Mouse (Mus musculus) neural tube, embryonic 14.5 days (tissue): ENCODE results near the gene Gm16181. TPM values are rescaled to one million over a fixed set of nuclear protein-coding genes. Genes with fewer than 3 reads are reported as not detected.

Source experiments
- ATAC-seq: fragments of 200-750 bp; cut with Nextera tagmentation; 2 replicates; pipeline ENCODE4 v1.8.0; 2017; ENCODE audit warnings: low read depth, mild to moderate bottlenecking, moderate TSS enrichment, moderate library complexity
- H3K27ac ChIP-seq: fragments of 300-500 bp; sonication (generic); 2 replicates; pipeline ENCODE4 v1.5.1; 2014; ENCODE audit warnings: low read depth, mild to moderate bottlenecking, control low read depth, low read length, moderate library complexity, mixed read lengths
- H3K27me3 ChIP-seq: fragments of 300-500 bp; sonication (generic); 2 replicates; pipeline ENCODE4 v1.6.1; 2014; ENCODE audit warnings: low read length; ENCODE audit not compliant: control insufficient read depth, insufficient read depth
- H3K36me3 ChIP-seq: fragments of 300-500 bp; sonication (generic); 2 replicates; pipeline ENCODE4 v1.6.1; 2014; ENCODE audit warnings: low read length, mixed read lengths; ENCODE audit not compliant: control insufficient read depth, insufficient read depth
- H3K4me1 ChIP-seq: fragments of 300-500 bp; sonication (generic); 2 replicates; pipeline ENCODE4 v1.6.1; 2014; ENCODE audit warnings: low read length; ENCODE audit not compliant: control insufficient read depth, insufficient read depth
- H3K4me2 ChIP-seq: fragments of 300-500 bp; sonication (generic); 2 replicates; pipeline ENCODE4 v1.6.1; 2014; ENCODE audit warnings: mild to moderate bottlenecking, low read depth, low read length, control low read depth
- H3K4me3 ChIP-seq: fragments of 300-500 bp; sonication (generic); 2 replicates; pipeline ENCODE4 v1.5.1; 2014; ENCODE audit warnings: low read depth, low read length, control low read depth, mixed read lengths
- H3K9ac ChIP-seq: fragments of 300-500 bp; sonication (generic); replicated peaks from 2 replicates; pipeline ENCODE4 v1.6.1; 2014; ENCODE audit warnings: low read depth, mild to moderate bottlenecking, control low read depth, low read length, mixed read lengths
- H3K9me3 ChIP-seq: fragments of 300-500 bp; sonication (generic); 2 replicates; pipeline ENCODE4 v1.6.1; 2016; ENCODE audit warnings: low read length; ENCODE audit not compliant: control insufficient read depth
- WGBS: fragments of 180-500 bp; shearing (Covaris S2); extraction: QIAGEN DNeasy Blood & Tissue Kit; methylation state at CpG from one replicate; pipeline ENCODE4 v1.1.7; 2014; 5-methylcytosine and 5-hydroxymethylcytosine counted together
- polyA plus RNA-seq: library from polyadenylated mRNA; unstranded; fragments of >200 nt; fragmentation: Nextera tagmentation; extraction: Ambion mirVana; gene quantifications from 2 replicates; pipeline ENCODE4 v1.2.1, GENCODE M21; 2014

Gene Gm16181
- polyA plus RNA-seq, 1 experiment from 2014 or later: 0.44 TPM

- 75% methylated on average over 3 of the region's 3 CpGs for WGBS
- H3K4me1 ChIP-seq: no peaks in the 10 kb centered on the region
- peaks cover 38% of the 10 kb centered on the region for H3K36me3 ChIP-seq
- no peak overlapping the region for H3K27ac ChIP-seq
- ATAC-seq: no peak
- no peaks in the 10 kb centered on the region for H3K27me3 ChIP-seq
- no peak overlapping the region for H3K9ac ChIP-seq
- H3K4me2 ChIP-seq: no peak overlapping the region
- no peak overlapping the region for H3K4me3 ChIP-seq
- no peaks in the 10 kb centered on the region for H3K9me3 ChIP-seq
These were observed 34.7 kb downstream of the Gm16181 start for GRCm38 (mm10) chr17:35255301-35255700.

GRCm38 (mm10) chr17:35255704-35256103, 35.1 kb downstream of the Gm16181 start:
- no peak overlapping the region for H3K27ac ChIP-seq
- H3K36me3 ChIP-seq: peaks cover 34% of the 10 kb centered on the region
- no peaks in the 10 kb centered on the region for H3K9me3 ChIP-seq
- ATAC-seq: no peak
- H3K4me1 ChIP-seq: no peaks in the 10 kb centered on the region
- H3K4me3 ChIP-seq: no peak overlapping the region
- H3K27me3 ChIP-seq: no peaks in the 10 kb centered on the region
- no peak overlapping the region for H3K4me2 ChIP-seq
- no peak overlapping the region for H3K9ac ChIP-seq
- 60% methylated on average over 4 of the region's 4 CpGs for WGBS

- Histone ChIP-seq H3K27me3 (no peaks in the 10 kb centered on the region), H3K36me3 (peaks cover 19% of the 10 kb centered on the region), H3K4me3 (no peak overlapping the region), H3K4me1 (no peaks in the 10 kb centered on the region), H3K27ac (no peak overlapping the region), H3K4me2 (no peak overlapping the region), H3K9me3 (no peaks in the 10 kb centered on the region), H3K9ac (no peak overlapping the region)
- ATAC-seq: no peak
- 86% methylated on average over 1 of the region's 1 CpGs for WGBS
These were observed 36.7 kb downstream of the Gm16181 start for GRCm38 (mm10) chr17:35257378-35257777.

GRCm38 (mm10) chr17:35257824-35258491, 37.3 kb downstream of the Gm16181 start:
- Histone ChIP-seq H3K36me3 (peaks cover 13% of the 10 kb centered on the region), H3K27ac (no peak overlapping the region), H3K4me1 (no peaks in the 10 kb centered on the region), H3K4me2 (peak overlapping the region; percentile 39; the same call in 1 of the 2 replicates), H3K9me3 (no peaks in the 10 kb centered on the region), H3K9ac (no peak overlapping the region), H3K4me3 (no peak overlapping the region), H3K27me3 (no peaks in the 10 kb centered on the region)
- ATAC-seq: no peak
- 8% methylated on average over 17 of the region's 17 CpGs for WGBS

- WGBS: 64% methylated on average over 13 of the region's 14 CpGs
- no peak for ATAC-seq
- H3K4me1 ChIP-seq: no peaks in the 10 kb centered on the region
- no peaks in the 10 kb centered on the region for H3K27me3 ChIP-seq
- H3K27ac ChIP-seq: no peak overlapping the region
- peaks cover 5% of the 10 kb centered on the region for H3K36me3 ChIP-seq
- H3K9me3 ChIP-seq: no peaks in the 10 kb centered on the region
- H3K4me2 ChIP-seq: no peak overlapping the region
- no peak overlapping the region for H3K9ac ChIP-seq
- H3K4me3 ChIP-seq: no peak overlapping the region
These were observed 38.2 kb downstream of the Gm16181 start for GRCm38 (mm10) chr17:35258492-35259478.

- no peaks in the 10 kb centered on the region for H3K9me3 ChIP-seq
- H3K9ac ChIP-seq: no peak overlapping the region
- H3K4me2 ChIP-seq: no peak overlapping the region
- H3K36me3 ChIP-seq: no peaks in the 10 kb centered on the region
- no peak overlapping the region for H3K27ac ChIP-seq
- H3K27me3 ChIP-seq: no peaks in the 10 kb centered on the region
- no peak overlapping the region for H3K4me3 ChIP-seq
- no peaks in the 10 kb centered on the region for H3K4me1 ChIP-seq
- ATAC-seq: no peak
- WGBS: 77% methylated on average over 4 of the region's 4 CpGs
These were observed 39.0 kb downstream of the Gm16181 start for GRCm38 (mm10) chr17:35259621-35260020.

GRCm38 (mm10) chr17:35261651-35262050, 41.0 kb downstream of the Gm16181 start:
- Histone ChIP-seq H3K27me3 (no peaks in the 10 kb centered on the region), H3K9ac (no peak overlapping the region), H3K36me3 (no peaks in the 10 kb centered on the region), H3K4me1 (no peaks in the 10 kb centered on the region), H3K9me3 (no peaks in the 10 kb centered on the region), H3K4me3 (no peak overlapping the region), H3K4me2 (no peak overlapping the region), H3K27ac (no peak overlapping the region)
- ATAC-seq: no peak
- 80% methylated on average over 13 of the region's 13 CpGs for WGBS

- peak; percentile 95 for ATAC-seq
- H3K27me3 ChIP-seq: no peaks in the 10 kb centered on the region
- WGBS: 3% methylated on average over 61 of the region's 73 CpGs
- peak within 1 kb of the TSS; percentile 76 for H3K4me2 ChIP-seq
- no peaks in the 10 kb centered on the region for H3K36me3 ChIP-seq
- peak within 1 kb of the TSS; percentile 59 for H3K4me3 ChIP-seq
- peak within 1 kb of the TSS; percentile 71 for H3K9ac ChIP-seq
- H3K9me3 ChIP-seq: no peaks in the 10 kb centered on the region
- H3K27ac ChIP-seq: no peak within 1 kb of the TSS
- H3K4me1 ChIP-seq: no peaks in the 10 kb centered on the region
These were observed 42.3 kb downstream of the Gm16181 start, which contains the start of gene H2-D1 for GRCm38 (mm10) chr17:35262664-35263522. H2-D1 (plus strand) TSS chr17:35262730.
